Mouse (Mus musculus) layer of hippocampus, postnatal 36 days (tissue): Measurements from ENCODE around the gene Gm6096. TPM values are rescaled to one million over a fixed set of nuclear protein-coding genes. Genes with fewer than 3 reads are reported as not detected.
"Not testable (repeated sequence)": the region's sequence is repeated elsewhere in the genome, so short reads cannot be mapped to it uniquely, and the experiment has no call there.

Source experiments
- DNase-seq, 2 experiments: peaks; one replicate each; pipeline ENCODE4 v3.0.0; 2022
- total RNA-seq, 2 experiments: library from RNA; stranded (reverse); gene quantifications; 2 replicates each; pipeline ENCODE4 v1.2.3; 2021

The Gm6096 gene
- not detected for total RNA-seq

DNA sequence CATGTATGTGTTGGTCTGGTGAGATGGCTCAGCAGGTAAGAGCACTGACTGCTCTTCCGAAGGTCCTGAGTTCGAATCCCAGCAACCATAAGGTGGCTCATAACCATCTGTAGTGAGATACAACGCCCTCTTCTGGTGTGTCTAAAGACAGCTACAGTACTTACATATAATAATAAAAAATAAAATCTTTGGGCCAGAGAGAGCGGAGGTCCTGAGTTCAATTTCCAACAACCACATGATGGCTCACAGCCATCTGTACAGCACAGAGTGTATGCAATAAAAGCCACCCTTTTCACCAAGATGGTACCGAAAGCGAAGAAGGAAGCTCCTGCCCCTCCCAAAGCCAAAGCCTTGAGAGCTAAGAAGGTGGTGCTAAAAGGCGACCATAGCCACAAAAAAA is at the start of gene Gm6096:
TSS of gene Gm6096 (plus strand) at position 301 of the 400 bp plus-strand sequence.
- DNase-seq, result no peak

DNA sequence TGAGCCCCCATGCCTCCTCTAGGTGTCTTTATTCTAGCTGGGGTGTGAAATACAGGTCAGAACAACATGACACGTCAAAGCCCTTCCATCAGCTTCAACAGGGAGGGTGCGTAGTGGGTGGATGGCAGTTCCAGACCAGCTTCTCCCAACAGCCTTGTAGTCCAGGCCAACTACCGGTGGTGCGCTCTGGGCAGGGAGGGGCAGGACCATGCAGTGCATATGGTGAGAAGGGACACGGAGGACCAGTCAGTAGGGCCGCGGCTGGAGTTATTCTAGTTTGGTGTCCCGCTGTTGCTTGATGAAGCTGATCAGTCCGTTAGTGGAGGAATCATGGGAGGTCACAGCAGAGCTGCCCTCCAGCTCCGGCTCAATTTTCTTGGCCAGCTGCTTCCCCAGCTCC is 48.7 kb upstream of the Gm6096 start:
- not testable (repeated sequence) for DNase-seq

DNA sequence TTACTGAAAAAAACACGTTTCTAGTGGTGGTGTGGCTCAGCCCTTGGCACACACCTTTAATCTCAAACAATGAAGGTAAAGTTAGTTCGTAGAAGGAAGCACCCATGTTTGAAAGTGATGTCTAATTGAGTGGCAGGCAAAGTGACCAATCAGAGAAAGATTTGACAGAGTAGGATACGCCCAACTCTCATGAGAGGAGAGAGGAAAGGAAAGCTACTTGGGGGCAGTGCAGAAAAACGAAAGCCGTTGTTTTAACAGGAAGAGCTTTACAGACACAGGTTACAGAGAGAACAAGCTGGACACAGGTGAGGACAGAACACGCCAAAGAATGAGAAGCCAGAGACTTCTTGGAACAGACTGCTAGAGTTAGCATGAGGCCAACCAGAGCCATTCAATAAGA is 44.5 kb upstream of the Gm6096 start:
- no peak for DNase-seq

DNA sequence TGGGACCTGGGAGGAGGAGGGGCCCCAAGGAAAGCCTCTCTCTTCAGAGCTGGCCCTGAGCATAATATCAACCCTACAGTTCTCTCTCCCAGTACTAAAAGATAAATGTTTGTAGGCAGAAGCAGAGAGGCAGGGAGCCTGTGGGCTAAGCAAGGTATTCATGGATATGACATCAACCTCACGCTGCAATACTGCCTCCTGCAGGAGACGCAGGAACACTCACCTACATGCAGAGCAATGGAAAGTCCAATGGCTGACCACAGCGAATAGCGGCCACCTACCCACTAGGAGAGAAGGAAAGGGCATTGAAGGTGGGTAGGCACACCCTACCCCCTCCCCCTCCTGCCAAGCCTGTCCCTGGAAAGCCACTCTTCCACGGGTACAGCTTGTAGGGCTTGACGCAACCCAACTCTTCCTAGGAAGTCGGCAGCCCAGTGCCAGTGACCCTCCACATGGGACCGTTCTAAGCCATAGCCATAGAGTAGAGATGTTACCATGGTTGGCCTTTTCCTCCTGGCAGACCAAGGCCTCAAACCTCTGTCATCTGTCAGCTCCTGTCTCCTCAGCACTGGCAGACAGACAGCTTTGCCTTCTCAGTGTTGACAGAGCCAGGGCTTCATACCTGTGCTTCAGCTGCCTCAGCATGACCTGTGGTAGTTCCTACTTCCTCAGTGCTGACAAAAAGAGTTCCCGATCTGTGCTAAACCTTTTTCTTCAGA is 42.7 kb upstream of the Gm6096 start:
- no peak for DNase-seq

DNA sequence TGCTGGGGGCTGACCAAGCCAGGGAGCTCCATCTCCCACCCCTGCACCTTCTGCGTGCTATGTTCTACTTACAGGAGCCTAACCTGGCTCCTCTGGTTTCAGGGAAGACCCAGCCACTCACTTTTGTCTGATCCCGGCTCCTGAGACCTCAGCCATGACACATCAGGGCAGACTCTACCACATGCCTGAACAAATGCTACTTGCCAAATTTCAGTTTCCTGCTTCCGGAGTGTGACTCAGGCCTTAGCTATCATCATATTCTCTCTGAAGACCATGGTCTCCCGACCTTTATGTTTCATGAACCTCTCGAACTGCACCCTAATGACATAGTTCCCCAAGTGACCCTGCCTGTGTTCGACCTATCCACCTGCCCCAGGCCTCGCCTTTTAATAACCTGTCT is 37.6 kb upstream of the Gm6096 start:
- DNase-seq, result no peak

DNA sequence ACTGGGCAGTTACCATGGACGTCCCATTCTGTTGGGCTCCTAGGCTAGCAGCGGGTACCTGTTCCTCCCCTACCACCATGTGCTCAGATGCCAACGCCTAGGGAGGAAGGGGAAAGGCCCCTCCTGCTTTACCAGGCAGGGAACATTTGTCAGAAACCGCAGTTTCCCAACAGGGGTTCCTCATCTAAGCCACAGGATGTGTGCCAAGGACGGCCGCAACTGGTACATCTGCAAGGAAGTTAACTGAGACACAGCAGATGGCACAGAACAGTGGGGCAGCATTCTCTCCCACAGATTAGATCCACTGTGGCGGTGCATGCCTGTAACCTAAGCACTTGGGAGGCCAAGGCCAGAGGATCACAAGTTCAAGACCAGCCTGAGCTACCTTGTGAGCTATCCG is 36.2 kb upstream of the Gm6096 start:
- DNase-seq, result no peak

DNA sequence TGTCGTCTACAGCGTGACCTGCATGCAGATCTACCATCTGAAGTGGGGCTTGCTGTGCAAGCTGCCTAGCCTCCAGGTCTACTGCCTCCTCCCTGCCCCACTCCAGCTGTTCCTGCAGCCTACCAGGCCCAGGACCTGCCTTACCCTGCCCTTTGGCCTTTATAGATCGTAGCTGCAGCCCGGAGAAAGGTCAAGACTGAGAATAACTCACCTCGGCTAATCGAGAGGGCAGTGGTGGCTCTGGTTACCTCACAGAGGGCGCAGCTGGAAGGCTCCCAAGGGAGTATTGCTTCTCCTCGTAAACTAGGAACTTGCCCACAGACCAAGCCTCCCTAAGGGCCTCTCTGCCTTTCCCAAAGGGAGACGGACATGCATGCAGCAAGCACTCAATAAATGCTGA is 35.4 kb upstream of the Gm6096 start:
- DNase-seq, result no peak

DNA sequence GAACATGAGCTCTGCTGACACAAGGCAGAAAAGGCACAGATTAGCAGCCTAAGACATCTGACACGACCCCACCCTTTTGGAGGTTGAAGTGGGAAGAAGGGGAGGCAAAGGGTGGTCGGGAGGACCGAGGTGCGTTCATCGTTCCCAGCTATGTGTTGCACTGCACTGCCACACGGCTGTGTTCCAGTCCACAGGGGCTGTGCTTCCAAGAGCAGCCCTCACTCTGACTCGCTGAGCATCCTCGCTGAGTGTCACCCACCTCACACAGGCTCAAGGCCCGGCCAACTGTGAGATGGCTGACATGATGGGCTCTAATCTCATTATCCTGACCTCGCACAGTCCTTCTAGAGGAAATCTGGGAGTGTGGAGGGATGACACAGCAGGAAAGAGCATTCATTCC is 34.4 kb upstream of the Gm6096 start:
- no peak for DNase-seq

DNA sequence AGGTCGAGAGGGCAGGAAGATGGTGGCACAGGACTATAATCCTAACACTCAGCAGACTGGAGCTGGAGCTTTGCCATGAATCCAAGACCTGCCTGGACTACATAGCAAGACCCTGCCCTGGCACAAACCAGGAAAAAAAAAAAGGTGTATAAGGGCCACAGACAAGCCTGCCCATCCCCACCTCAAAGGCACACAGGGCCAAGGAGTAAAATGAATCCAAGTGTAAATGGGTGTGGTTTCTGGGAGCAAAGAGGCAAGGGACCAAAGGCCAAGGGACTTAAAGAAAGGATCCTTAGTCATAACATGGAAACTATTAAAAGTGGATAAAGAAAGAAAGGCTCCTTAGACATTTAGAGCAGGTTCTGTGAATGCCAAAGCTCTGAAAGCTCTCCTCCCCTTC is 32.3 kb upstream of the Gm6096 start:
- DNase-seq, result no peak

DNA sequence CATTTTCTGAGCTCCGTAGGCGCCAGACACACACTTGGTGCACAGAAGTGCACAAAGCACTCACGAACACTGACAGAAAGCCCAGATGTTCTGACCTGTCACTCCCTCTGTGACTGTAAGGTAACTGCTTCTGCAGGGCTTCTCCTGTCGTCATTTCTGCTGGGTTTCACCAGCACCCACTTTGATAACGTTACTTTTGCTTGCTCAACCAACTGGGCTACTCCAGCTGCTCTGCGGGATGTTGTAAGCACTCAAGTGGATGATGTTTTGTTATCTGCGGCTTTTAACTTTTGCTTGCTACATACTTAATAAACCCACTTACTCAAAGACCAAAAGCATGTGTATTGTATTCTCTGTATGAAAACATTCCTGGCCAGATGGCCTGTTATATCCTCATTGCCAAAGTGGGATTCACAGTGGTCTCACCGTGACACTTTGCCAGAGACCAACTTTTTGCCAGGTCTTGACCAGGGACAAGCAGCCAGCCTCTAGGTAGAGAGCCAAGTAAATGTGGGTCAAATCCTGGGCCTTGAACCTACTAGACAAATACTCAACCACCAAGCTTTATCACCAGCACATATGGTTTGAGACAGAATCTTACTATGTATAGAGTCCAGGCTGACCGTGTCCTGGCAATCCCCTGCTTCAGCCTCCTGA is 29.1 kb upstream of the Gm6096 start:
- no peak for DNase-seq

DNA sequence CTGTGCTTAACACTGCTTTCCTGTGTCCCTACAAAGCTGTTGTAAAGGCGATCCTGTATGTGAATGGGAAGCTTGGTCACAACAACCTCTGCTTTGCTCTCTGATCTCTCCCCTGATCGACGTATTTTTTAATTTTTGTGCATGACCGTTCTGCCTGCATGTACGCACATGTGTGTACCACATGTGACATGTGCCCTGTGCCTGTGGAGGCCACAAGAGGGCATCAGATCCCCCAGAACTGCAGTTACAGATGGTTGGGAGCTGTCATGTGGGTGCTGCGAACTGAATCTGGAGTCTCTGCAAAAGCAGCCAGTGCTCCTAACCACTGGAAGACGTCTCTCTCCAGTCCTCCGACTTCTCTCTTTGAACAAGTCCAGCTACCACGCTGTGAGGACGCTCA is 28.5 kb upstream of the Gm6096 start:
- no peak for DNase-seq

DNA sequence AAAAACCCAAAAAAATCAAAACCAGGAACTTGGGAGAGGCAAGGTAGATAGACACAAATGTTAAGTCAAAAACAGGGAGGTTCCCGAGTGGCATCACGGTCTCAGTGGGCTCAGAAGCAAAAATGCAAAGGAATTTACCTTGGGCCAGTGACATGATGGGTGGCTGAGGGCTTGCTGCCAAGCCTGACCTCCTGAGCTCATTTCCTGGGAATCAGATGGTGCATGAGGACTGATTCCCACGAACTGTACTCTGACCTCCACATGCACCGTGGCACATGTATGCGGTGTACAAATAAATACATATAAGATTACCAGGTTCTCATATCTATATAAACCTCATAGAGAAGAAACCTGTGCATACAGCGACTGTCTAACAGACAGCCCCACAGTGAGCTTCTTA is 26.5 kb upstream of the Gm6096 start:
- DNase-seq, result no peak

DNA sequence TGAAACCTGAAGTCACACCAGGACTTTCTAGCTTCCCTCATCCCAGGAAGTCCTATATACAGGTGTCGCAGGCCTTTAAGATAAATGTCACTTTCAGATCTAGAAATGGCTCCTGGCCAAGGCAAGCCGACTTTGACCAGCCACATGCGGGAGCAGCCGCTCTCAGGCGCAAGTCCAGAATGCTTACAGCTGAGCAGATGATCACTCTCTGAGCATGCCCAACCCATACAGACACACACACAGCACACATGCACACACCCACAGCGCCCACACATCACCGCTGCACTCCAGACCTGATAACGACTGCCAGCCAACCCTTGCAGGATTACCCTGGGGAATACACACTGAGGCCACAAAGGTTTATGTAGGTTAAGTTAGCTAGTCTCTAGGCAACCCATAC is 24.8 kb upstream of the Gm6096 start:
- DNase-seq, result no peak

DNA sequence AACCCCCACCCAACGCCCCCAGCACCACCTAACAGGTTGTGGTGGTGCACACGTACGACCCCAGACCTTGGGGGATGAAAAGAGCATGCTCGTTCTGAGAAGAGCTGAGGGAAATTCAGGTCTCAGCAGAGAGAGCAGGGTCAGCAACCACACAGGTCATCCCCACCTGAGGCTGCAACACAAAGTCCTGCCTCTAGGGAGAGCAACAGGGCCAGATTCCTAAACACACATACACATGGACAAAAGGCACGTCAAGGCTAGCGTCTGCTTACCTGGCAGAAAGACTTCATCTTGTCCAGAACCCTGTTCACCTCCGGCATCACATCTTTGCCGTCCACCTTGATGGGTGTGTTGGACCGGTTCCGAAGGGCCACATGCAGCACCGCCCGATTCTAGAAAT is 24.0 kb upstream of the Gm6096 start:
- DNase-seq, result no peak

DNA sequence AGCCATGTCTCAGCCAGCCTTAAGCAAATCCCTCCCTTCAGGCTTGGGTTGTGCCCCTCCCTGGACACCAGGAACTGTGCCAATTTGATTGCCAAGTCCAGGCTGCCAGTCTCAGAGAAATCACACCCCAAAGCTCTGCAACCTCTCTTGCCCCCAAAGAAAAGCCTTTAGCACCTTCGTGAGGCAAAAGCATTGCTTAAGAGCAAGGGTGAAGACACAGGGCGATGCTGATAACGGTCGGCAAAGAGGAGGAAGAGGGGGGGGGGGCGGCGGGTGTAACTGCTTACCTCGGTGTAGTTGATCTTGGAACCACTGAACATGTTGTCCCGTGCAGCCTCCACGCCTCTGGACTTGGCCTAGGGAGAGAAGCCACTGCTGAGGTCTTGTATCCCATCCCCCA is 22.2 kb upstream of the Gm6096 start:
- no peak for DNase-seq

DNA sequence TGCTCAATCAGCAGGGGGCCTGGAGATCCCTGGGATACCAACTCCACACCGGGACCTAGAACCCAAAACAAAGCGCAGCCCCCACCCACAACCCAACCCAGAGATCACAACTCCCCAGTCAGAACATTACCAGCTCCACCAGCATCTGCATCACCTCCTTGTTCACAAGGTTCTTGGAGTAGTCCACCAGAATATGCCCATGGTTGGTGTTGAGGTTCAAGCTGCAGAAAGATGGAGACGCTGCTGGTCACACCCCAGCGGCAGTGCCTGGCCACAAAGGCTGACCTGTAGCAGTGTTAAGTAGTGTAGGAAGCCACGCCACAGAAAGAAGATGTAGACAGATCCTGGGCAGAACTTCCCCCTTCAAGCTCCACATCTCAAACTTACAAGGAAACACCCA is 21.7 kb upstream of the Gm6096 start:
- DNase-seq, result no peak

DNA sequence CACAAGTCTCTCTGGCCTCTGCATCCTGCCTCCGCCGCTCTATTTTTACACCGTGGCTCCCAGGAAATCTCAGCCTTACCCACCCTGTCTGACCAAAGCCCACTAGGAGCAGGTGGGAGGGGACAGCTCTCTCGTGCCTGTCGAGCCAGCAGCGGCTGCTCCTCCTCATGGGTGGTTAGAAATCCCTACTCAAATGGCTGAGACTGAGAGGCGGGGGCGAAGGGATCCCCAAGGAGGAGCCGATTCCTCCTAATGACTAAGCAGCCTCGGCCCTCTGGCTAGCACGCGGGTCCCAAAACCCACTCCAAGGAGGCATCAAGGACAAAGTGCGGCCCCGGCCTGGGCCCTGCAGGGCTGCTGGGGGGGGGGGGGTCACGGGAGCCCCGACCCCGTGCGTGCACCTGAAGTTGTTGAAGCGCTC is 21.1 kb upstream of the Gm6096 start:
- DNase-seq, result peak; percentile 50 to 53

DNA sequence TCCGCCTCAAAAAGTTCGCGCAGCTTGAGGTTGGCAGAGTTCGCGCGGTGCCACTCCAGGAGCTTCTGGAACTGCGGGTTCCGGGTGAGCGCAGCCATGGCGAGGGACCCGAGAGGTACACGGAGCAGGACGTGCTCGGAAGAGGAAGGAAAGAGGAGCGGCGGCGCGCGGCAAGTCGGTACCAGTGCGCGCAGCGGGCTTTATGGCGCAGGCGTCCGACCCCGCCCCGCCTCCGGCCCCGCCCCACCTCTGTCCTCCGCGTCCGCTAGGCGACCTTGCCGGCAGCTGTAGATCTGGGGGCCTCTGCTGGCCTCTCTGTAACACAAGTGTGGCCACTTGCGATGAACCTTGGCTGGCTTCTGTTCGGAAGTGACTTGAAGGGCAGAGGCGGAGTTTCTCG is 20.7 kb upstream of the Gm6096 start, which contains the start of gene Gpi1:
TSS of gene Gpi1 (minus strand) at position 221 of the 400 bp plus-strand sequence.
- DNase-seq, result peak; percentile 70 to 72

DNA sequence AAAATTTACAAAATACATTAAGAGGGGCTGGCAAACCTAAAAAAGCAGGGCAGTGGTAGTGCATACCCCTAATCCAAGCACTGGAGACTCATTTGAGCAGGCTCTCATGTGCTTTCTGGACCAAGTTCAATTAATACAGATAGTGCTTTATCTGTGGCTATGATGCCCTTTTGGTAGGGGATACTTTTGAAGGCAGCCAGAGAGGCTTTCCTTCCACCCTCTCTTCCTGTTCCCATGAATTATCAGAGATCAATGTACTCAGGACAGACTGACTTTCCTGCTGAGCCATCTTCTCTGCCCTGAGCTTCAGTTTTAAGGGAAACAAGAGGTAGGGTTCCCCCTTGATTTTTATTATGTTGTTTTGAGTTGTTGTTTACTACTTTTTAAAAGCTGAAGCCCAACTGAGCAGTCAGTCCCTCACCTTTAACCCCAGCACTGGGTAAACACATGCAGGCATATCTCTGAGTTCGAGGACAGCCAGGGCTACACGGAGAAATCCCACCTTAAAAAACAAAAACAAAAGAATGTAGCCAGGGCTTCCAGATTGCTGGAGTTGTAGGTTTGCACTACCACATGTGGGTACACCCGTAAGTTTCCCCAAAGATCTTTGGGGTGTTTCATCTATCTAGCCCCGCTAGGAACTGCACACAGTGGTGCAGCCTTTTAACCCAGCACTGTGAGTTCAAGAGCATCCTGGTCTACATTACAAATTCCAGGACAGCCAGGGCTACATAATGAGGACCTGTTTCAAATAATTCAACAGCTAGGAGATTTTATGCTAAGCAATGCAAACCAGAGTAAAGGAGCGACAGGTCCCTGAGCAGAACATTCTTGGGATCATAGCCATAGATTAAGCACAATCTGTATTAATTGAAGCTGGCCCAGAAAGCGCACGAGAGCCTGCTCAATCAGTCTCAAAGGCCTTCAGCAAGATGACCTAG is 17.8 kb upstream of the Gm6096 start:
- DNase-seq, result no peak

DNA sequence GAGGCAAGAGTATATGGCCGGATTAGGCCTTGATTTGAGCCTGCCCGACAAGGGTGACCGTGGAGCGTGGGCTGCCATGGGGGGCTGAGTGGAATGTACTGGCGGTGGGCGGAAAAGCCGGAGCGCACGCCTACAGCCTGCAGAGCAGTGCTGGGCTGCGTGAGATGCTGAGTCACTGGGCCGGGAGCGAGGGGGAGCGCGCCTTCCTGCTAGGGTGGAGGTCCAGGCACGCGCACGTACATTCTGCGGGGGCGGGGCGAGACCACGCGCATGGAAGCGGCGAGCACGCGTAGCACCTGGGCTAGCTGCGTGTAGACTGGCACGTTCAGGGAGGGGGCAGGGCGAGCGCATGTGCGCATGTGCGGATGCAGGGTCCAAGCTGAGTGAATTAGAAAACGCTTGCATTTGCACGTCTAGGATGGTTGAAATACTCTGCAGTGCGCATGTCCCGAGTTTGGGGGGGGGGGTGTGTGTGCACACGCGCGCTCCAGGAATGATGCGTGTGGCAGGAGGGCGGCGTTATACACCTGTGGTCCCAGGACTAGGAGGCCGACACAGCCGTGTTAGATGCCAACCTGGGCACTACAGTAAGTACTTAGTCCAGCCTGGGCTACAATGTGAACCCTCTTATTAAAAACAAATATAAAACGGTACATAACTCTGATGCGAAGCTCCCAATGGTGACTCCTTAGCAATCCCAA is 16.8 kb upstream of the Gm6096 start:
- peak; percentile 100 for DNase-seq

DNA sequence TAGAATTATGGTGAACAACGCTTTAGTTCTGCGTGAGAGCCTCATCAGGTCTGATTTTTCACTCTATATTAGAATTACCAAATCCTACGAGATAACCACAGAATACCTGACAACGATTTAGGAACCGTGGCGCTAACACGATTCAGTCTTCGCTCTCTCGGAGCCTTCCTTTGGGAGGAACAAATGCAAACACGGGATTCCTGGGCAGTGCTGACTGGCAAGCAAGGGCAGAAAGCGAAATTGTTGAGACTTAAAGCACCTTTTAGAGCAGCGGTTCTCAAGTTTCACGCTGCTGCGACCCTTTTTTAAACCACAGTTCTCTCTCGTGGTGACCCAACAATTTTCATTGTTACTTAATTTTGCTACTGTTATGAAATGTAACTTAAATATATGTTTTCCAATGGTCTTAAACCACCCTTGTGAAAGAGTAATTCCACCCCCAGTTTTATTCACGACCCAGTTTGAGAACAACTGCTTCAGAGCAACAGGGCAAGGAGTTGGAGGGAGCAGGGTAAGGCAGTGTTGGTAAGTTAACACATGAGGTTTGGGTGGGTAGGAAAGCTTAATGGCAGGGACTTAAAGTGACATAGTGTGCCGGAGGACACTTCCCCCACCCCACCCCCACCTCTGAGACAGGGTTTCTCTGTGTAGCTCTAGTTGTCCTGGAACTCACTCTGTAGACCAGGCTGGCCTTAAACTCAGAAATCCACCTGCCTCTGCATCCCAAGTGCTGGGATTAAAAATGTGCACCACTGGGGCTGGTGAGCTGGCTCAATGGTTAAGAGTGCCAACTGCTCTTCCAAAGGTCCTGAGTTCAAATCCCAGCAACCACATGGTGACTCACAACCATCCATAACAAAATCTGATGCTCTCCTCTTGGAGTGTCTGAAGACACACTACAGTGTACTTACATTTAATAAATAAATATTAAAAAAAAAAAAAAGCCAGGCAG is 16.0 kb upstream of the Gm6096 start:
- no peak for DNase-seq
